Mouse (Mus musculus) hindbrain, embryonic 14.5 days (tissue): ENCODE measurements around the gene Usp8. TPM values are rescaled to one million over a fixed set of nuclear protein-coding genes. Genes with fewer than 3 reads are reported as not detected.

ENCODE experiments used
- ATAC-seq: fragments of 200-750 bp; cut with Nextera tagmentation; 2 replicates; pipeline ENCODE4 v1.8.0; 2017; ENCODE audit warnings: moderate number of reproducible peaks, mild to moderate bottlenecking, moderate TSS enrichment, moderate library complexity; ENCODE audit not compliant: low FRiP score
- DNase-seq: peaks from one replicate; pipeline ENCODE4 v3.0.0-alpha.2; 2015; ENCODE audit warnings: low spot score
- H3K27ac ChIP-seq: fragments of 300-500 bp; sonication (generic); 2 replicates; pipeline ENCODE4 v1.5.1; 2014; ENCODE audit warnings: mild to moderate bottlenecking, moderate library complexity
- H3K27me3 ChIP-seq: fragments of 300-500 bp; sonication (generic); 2 replicates; pipeline ENCODE4 v1.6.1; 2014; ENCODE audit warnings: mild to moderate bottlenecking, low read length, mixed read lengths; ENCODE audit not compliant: control insufficient read depth, insufficient read depth
- H3K36me3 ChIP-seq: fragments of 300-500 bp; sonication (generic); replicated peaks from 2 replicates; pipeline ENCODE4 v1.6.1; 2014; ENCODE audit not compliant: control insufficient read depth, insufficient read depth
- H3K4me1 ChIP-seq: fragments of 300-500 bp; sonication (generic); replicated peaks from 2 replicates; pipeline ENCODE4 v1.6.1; 2014; ENCODE audit warnings: antibody characterized with exemption, low read length, mixed read lengths; ENCODE audit not compliant: control insufficient read depth, insufficient read depth
- H3K4me2 ChIP-seq: fragments of 300-500 bp; sonication (generic); replicated peaks from 2 replicates; pipeline ENCODE4 v1.6.1; 2014; ENCODE audit warnings: mild to moderate bottlenecking, moderate library complexity
- H3K4me3 ChIP-seq: fragments of 300-500 bp; sonication (generic); replicated peaks from 2 replicates; pipeline ENCODE4 v1.5.1; 2014; ENCODE audit warnings: mild to moderate bottlenecking, low read length
- H3K9ac ChIP-seq: fragments of 300-500 bp; sonication (generic); 2 replicates; pipeline ENCODE4 v1.6.1; 2014
- H3K9me3 ChIP-seq: fragments of 300-500 bp; sonication (generic); 2 replicates; pipeline ENCODE4 v1.6.1; 2016; ENCODE audit warnings: low read length; ENCODE audit not compliant: control insufficient read depth
- WGBS: fragments of 180-500 bp; shearing (Covaris S2); extraction: QIAGEN DNeasy Blood & Tissue Kit; methylation state at CpG from one replicate; pipeline ENCODE4 v1.1.7; 2014; 5-methylcytosine and 5-hydroxymethylcytosine counted together
- polyA plus RNA-seq: library from polyadenylated mRNA; unstranded; fragments of >200 nt; fragmentation: Nextera tagmentation; extraction: Ambion mirVana; gene quantifications from 2 replicates; pipeline ENCODE4 v1.2.1, GENCODE M21; 2014

The Usp8 gene
- polyA plus RNA-seq, 1 experiment from 2014 or later = 30.0 TPM

GRCm38 (mm10) chr2:126787721-126788342 lies 80.7 kb downstream of the Usp8 start:
- Histone ChIP-seq H3K27ac (no peak overlapping the region), H3K9ac (no peak overlapping the region), H3K36me3 (peaks cover 28% of the 10 kb centered on the region), H3K4me2 (no peak overlapping the region), H3K4me3 (no peak overlapping the region), H3K9me3 (no peaks in the 10 kb centered on the region), H3K4me1 (no peaks in the 10 kb centered on the region), H3K27me3 (no peaks in the 10 kb centered on the region)
- ATAC-seq = no peak
- DNase-seq = no peak
- 58% methylated on average over 9 of the region's 9 CpGs for WGBS

GRCm38 (mm10) chr2:126792611-126793010 lies 85.5 kb downstream of the Usp8 start:
- no peak overlapping the region for H3K9ac ChIP-seq
- H3K27ac ChIP-seq = no peak overlapping the region
- peaks cover 72% of the 10 kb centered on the region for H3K36me3 ChIP-seq
- ATAC-seq (no peak), DNase-seq (no peak)
- H3K4me3 ChIP-seq = no peak overlapping the region
- 80% methylated on average over 5 of the region's 5 CpGs for WGBS
- H3K9me3 ChIP-seq = no peaks in the 10 kb centered on the region
- H3K4me1 ChIP-seq = no peaks in the 10 kb centered on the region
- no peak overlapping the region for H3K4me2 ChIP-seq
- H3K27me3 ChIP-seq = no peaks in the 10 kb centered on the region

- H3K36me3 ChIP-seq = peaks cover 86% of the 10 kb centered on the region
- H3K4me3 ChIP-seq = no peak overlapping the region
- WGBS = 94% methylated on average over 3 of the region's 3 CpGs
- no peak for ATAC-seq
- no peak overlapping the region for H3K27ac ChIP-seq
- no peaks in the 10 kb centered on the region for H3K9me3 ChIP-seq
- DNase-seq = no peak
- no peak overlapping the region for H3K4me2 ChIP-seq
- H3K27me3 ChIP-seq = no peaks in the 10 kb centered on the region
- H3K4me1 ChIP-seq = no peaks in the 10 kb centered on the region
- H3K9ac ChIP-seq = no peak overlapping the region
Observed at GRCm38 (mm10) chr2:126795708-126796107, 88.6 kb downstream of the Usp8 start.

- 86% methylated on average over 5 of the region's 5 CpGs for WGBS
Observed at GRCm38 (mm10) chr2:126798455-126798854, 91.3 kb downstream of the Usp8 start.

GRCm38 (mm10) chr2:126801980-126802379 lies 94.9 kb downstream of the Usp8 start:
- ATAC-seq (no peak), DNase-seq (no peak)
- Histone ChIP-seq H3K9me3 (no peaks in the 10 kb centered on the region), H3K4me2 (no peak overlapping the region), H3K27me3 (no peaks in the 10 kb centered on the region), H3K27ac (no peak overlapping the region), H3K4me3 (no peak overlapping the region), H3K9ac (no peak overlapping the region), H3K4me1 (no peaks in the 10 kb centered on the region), H3K36me3 (peaks cover 79% of the 10 kb centered on the region)
- WGBS = 96% methylated on average over 3 of the region's 3 CpGs

More at GRCm38 (mm10) chr2:126798455-126798854, 91.3 kb downstream of the Usp8 start:
- ATAC-seq (no peak), DNase-seq (no peak)
- H3K36me3 ChIP-seq = peaks cover 80% of the 10 kb centered on the region
- no peak overlapping the region for H3K9ac ChIP-seq
- H3K27me3 ChIP-seq = no peaks in the 10 kb centered on the region
- H3K4me1 ChIP-seq = no peaks in the 10 kb centered on the region
- no peak overlapping the region for H3K27ac ChIP-seq
- H3K9me3 ChIP-seq = no peaks in the 10 kb centered on the region
- H3K4me3 ChIP-seq = no peak overlapping the region
- H3K4me2 ChIP-seq = no peak overlapping the region

Other genes with a start within 250 kb of the Usp8 start
- 0.08 TPM in 1 of 2 replicates, not detected in the other for gene Atp8b4, start 206.7 kb upstream of the Usp8 start, polyA plus RNA-seq
- 9.7 and 13.4 TPM in 2 replicates for gene Slc27a2, start 154.9 kb upstream of the Usp8 start, polyA plus RNA-seq
- gene Hdc, start 88.0 kb upstream of the Usp8 start, polyA plus RNA-seq = 1.1 and 2.5 TPM in 2 replicates
- 41.7 and 43.8 TPM in 2 replicates for gene Gabpb1, start 31.0 kb upstream of the Usp8 start, polyA plus RNA-seq
- gene Usp50, start 76.1 kb downstream of the Usp8 start, polyA plus RNA-seq = 2.3 and 3.8 TPM in 2 replicates
- gene Trpm7, start 168.9 kb downstream of the Usp8 start, polyA plus RNA-seq = 30.8 and 34.3 TPM in 2 replicates
- gene Sppl2a, start 225.9 kb downstream of the Usp8 start, polyA plus RNA-seq = 37.8 and 40.2 TPM in 2 replicates